Mouse (Mus musculus) neural tube, embryonic 13.5 days (tissue): ENCODE data around the gene Ugt1a9. TPM values are rescaled to one million over a fixed set of nuclear protein-coding genes. Genes with fewer than 3 reads are reported as not detected.

Experiments
- ATAC-seq: fragments of 200-750 bp; cut with Nextera tagmentation; 2 replicates; pipeline ENCODE4 v1.8.0; 2017; ENCODE audit warnings: low read depth, mild to moderate bottlenecking, moderate TSS enrichment, moderate library complexity
- H3K27ac ChIP-seq: fragments of 300-500 bp; sonication (generic); replicated peaks from 2 replicates; pipeline ENCODE4 v1.5.1; 2015; ENCODE audit warnings: moderate library complexity, mild to moderate bottlenecking, inconsistent platforms
- H3K27me3 ChIP-seq: fragments of 300-500 bp; sonication (generic); 2 replicates; pipeline ENCODE4 v1.6.1; 2015; ENCODE audit warnings: mild to moderate bottlenecking, inconsistent platforms
- H3K36me3 ChIP-seq: fragments of 300-500 bp; sonication (generic); 2 replicates; pipeline ENCODE4 v1.6.1; 2015; ENCODE audit warnings: mild to moderate bottlenecking, inconsistent platforms
- H3K4me1 ChIP-seq: fragments of 300-500 bp; sonication (generic); replicated peaks from 2 replicates; pipeline ENCODE4 v1.6.1; 2015; ENCODE audit warnings: inconsistent platforms
- H3K4me2 ChIP-seq: fragments of 300-500 bp; sonication (generic); 2 replicates; pipeline ENCODE4 v1.6.1; 2015; ENCODE audit warnings: inconsistent platforms, mild to moderate bottlenecking, moderate library complexity
- H3K4me3 ChIP-seq: fragments of 300-500 bp; sonication (generic); 2 replicates; pipeline ENCODE4 v1.5.1; 2015; ENCODE audit warnings: mild to moderate bottlenecking, inconsistent platforms
- H3K9ac ChIP-seq: fragments of 300-500 bp; sonication (generic); 2 replicates; pipeline ENCODE4 v1.6.1; 2015; ENCODE audit warnings: moderate library complexity, mild to moderate bottlenecking, inconsistent platforms
- H3K9me3 ChIP-seq: fragments of 300-500 bp; sonication (generic); 2 replicates; pipeline ENCODE4 v1.6.1; 2016; ENCODE audit warnings: inconsistent platforms
- WGBS: fragments of 180-500 bp; shearing (Covaris S2); methylation state at CpG from one replicate; pipeline ENCODE4 v1.1.7; 2015; 5-methylcytosine and 5-hydroxymethylcytosine counted together
- polyA plus RNA-seq: library from polyadenylated mRNA; unstranded; fragments of >200 nt; fragmentation: Nextera tagmentation; extraction: Ambion mirVana; gene quantifications from 2 replicates; pipeline ENCODE4 v1.2.1, GENCODE M21; 2015

Gene Ugt1a9
- polyA plus RNA-seq, 1 experiment from 2014 or later, result not detected

GRCm38 (mm10) chr1:88227482-88227881 lies 156.9 kb downstream of the Ugt1a9 start:
- no peak for ATAC-seq
- whole genome bisulfite sequencing, result 57% methylated on average over 2 of the region's 2 CpGs

GRCm38 (mm10) chr1:88228121-88228520 lies 157.5 kb downstream of the Ugt1a9 start:
- 70% methylated on average over 7 of the region's 7 CpGs for WGBS
- no peak overlapping the region for H3K4me2 ChIP-seq
- no peaks in the 10 kb centered on the region for H3K4me1 ChIP-seq
- peaks cover 79% of the 10 kb centered on the region for H3K9me3 ChIP-seq
- no peaks in the 10 kb centered on the region for H3K36me3 ChIP-seq
- H3K4me3 ChIP-seq, result no peak overlapping the region
- no peaks in the 10 kb centered on the region for H3K27me3 ChIP-seq
- no peak for ATAC-seq
- H3K27ac ChIP-seq, result no peak overlapping the region
- H3K9ac ChIP-seq, result no peak overlapping the region

More at GRCm38 (mm10) chr1:88227482-88227881, 156.9 kb downstream of the Ugt1a9 start:
- H3K4me3 ChIP-seq, result no peak overlapping the region
- no peaks in the 10 kb centered on the region for H3K27me3 ChIP-seq
- H3K4me1 ChIP-seq, result no peaks in the 10 kb centered on the region
- H3K9ac ChIP-seq, result no peak overlapping the region
- no peak overlapping the region for H3K27ac ChIP-seq
- H3K9me3 ChIP-seq, result peaks cover 73% of the 10 kb centered on the region
- H3K36me3 ChIP-seq, result no peaks in the 10 kb centered on the region
- no peak overlapping the region for H3K4me2 ChIP-seq

GRCm38 (mm10) chr1:88229566-88229965 lies 159.0 kb downstream of the Ugt1a9 start:
- Histone ChIP-seq H3K4me1 (no peaks in the 10 kb centered on the region), H3K27ac (no peak overlapping the region), H3K27me3 (no peaks in the 10 kb centered on the region), H3K9ac (no peak overlapping the region), H3K9me3 (peaks cover 93% of the 10 kb centered on the region), H3K4me2 (no peak overlapping the region), H3K36me3 (no peaks in the 10 kb centered on the region), H3K4me3 (no peak overlapping the region)
- ATAC-seq, result no peak
- WGBS, result 82% methylated on average over 3 of the region's 3 CpGs

- Histone ChIP-seq H3K9me3 (peaks cover 98% of the 10 kb centered on the region), H3K9ac (no peak overlapping the region), H3K36me3 (no peaks in the 10 kb centered on the region), H3K4me1 (no peaks in the 10 kb centered on the region), H3K4me3 (no peak overlapping the region), H3K27ac (no peak overlapping the region), H3K4me2 (no peak overlapping the region), H3K27me3 (no peaks in the 10 kb centered on the region)
- no peak for ATAC-seq
- 87% methylated on average over 5 of the region's 5 CpGs for WGBS
Observed at GRCm38 (mm10) chr1:88229986-88230385, 159.4 kb downstream of the Ugt1a9 start.

- Histone ChIP-seq H3K36me3 (no peaks in the 10 kb centered on the region), H3K9me3 (peaks cover 100% of the 10 kb centered on the region), H3K4me2 (no peak overlapping the region), H3K27me3 (no peaks in the 10 kb centered on the region), H3K4me1 (no peaks in the 10 kb centered on the region), H3K9ac (no peak overlapping the region), H3K27ac (no peak overlapping the region), H3K4me3 (no peak overlapping the region)
- 76% methylated on average over 7 of the region's 7 CpGs for WGBS
- no peak for ATAC-seq
Observed at GRCm38 (mm10) chr1:88230421-88230820, 159.8 kb downstream of the Ugt1a9 start.

- Histone ChIP-seq H3K9ac (no peak overlapping the region), H3K4me1 (no peaks in the 10 kb centered on the region), H3K9me3 (peaks cover 100% of the 10 kb centered on the region), H3K36me3 (no peaks in the 10 kb centered on the region), H3K27me3 (no peaks in the 10 kb centered on the region), H3K4me2 (no peak overlapping the region), H3K4me3 (no peak overlapping the region), H3K27ac (no peak overlapping the region)
- 78% methylated on average over 6 of the region's 6 CpGs for WGBS
- no peak for ATAC-seq
Observed at GRCm38 (mm10) chr1:88230981-88231802, 160.6 kb downstream of the Ugt1a9 start.

- H3K36me3 ChIP-seq, result no peaks in the 10 kb centered on the region
- H3K9me3 ChIP-seq, result peaks cover 97% of the 10 kb centered on the region
- 69% methylated on average over 7 of the region's 7 CpGs for WGBS
- H3K4me3 ChIP-seq, result no peak overlapping the region
- H3K4me1 ChIP-seq, result no peaks in the 10 kb centered on the region
- no peaks in the 10 kb centered on the region for H3K27me3 ChIP-seq
- no peak overlapping the region for H3K27ac ChIP-seq
- no peak overlapping the region for H3K9ac ChIP-seq
- no peak for ATAC-seq
- no peak overlapping the region for H3K4me2 ChIP-seq
Observed at GRCm38 (mm10) chr1:88231803-88232499, 161.4 kb downstream of the Ugt1a9 start.

- 57% methylated on average over 3 of the region's 3 CpGs for WGBS
- Histone ChIP-seq H3K4me1 (no peaks in the 10 kb centered on the region), H3K4me2 (no peak overlapping the region), H3K27me3 (no peaks in the 10 kb centered on the region), H3K4me3 (no peak overlapping the region), H3K27ac (no peak overlapping the region), H3K9me3 (peaks cover 97% of the 10 kb centered on the region), H3K36me3 (no peaks in the 10 kb centered on the region), H3K9ac (no peak overlapping the region)
- no peak for ATAC-seq
Observed at GRCm38 (mm10) chr1:88232664-88233380, 162.2 kb downstream of the Ugt1a9 start.

GRCm38 (mm10) chr1:88233421-88234247 lies 163.0 kb downstream of the Ugt1a9 start:
- 69% methylated on average over 14 of the region's 14 CpGs for WGBS

GRCm38 (mm10) chr1:88234248-88234610 lies 163.6 kb downstream of the Ugt1a9 start:
- 68% methylated on average over 4 of the region's 4 CpGs for WGBS
- Histone ChIP-seq H3K27me3 (no peaks in the 10 kb centered on the region), H3K9me3 (peaks cover 97% of the 10 kb centered on the region), H3K27ac (no peak overlapping the region), H3K9ac (no peak overlapping the region), H3K4me3 (no peak overlapping the region), H3K4me1 (no peaks in the 10 kb centered on the region), H3K4me2 (no peak overlapping the region), H3K36me3 (no peaks in the 10 kb centered on the region)
- ATAC-seq, result no peak

More at GRCm38 (mm10) chr1:88233421-88234247, 163.0 kb downstream of the Ugt1a9 start:
- Histone ChIP-seq H3K4me1 (no peaks in the 10 kb centered on the region), H3K9ac (no peak overlapping the region), H3K4me2 (no peak overlapping the region), H3K27me3 (no peaks in the 10 kb centered on the region), H3K27ac (no peak overlapping the region), H3K4me3 (no peak overlapping the region), H3K9me3 (peaks cover 97% of the 10 kb centered on the region), H3K36me3 (no peaks in the 10 kb centered on the region)
- no peak for ATAC-seq

- WGBS, result 45% methylated on average over 5 of the region's 5 CpGs
- Histone ChIP-seq H3K27me3 (no peaks in the 10 kb centered on the region), H3K9ac (no peak overlapping the region), H3K27ac (no peak overlapping the region), H3K36me3 (no peaks in the 10 kb centered on the region), H3K4me1 (no peaks in the 10 kb centered on the region), H3K9me3 (peaks cover 97% of the 10 kb centered on the region), H3K4me3 (no peak overlapping the region), H3K4me2 (no peak overlapping the region)
- ATAC-seq, result no peak
Observed at GRCm38 (mm10) chr1:88234646-88235045, 164.0 kb downstream of the Ugt1a9 start.
